In genomic region chr7:29319337-29320307, GRCm38 (mm10) we compare ENCODE assay signal across 8 mouse cellular contexts. TPM values are rescaled to one million over a fixed set of nuclear protein-coding genes. Genes with fewer than 3 reads are reported as not detected.
A peak's percentile ranks its signal among the peaks of the same experiment; 100 is the strongest.
DNase-seq lines count a peak whose midpoint lies in the region; ATAC-seq and TF ChIP-seq lines count a peak whose summit lies in the region.

No protein-coding gene starts in this region.

- DNase-seq in gastrocnemius, adult 2 months, result no peak
- DNase-seq in gastrocnemius, postnatal 36 days, result no peak
- DNase-seq in ES-CJ7 (ENCODE audit: low read depth, low spot score), result peak; percentile 91
- peak; percentile 53 for DNase-seq in forebrain, postnatal 0 days
- no peak for DNase-seq in layer of hippocampus, postnatal 25 days (ENCODE audit: extremely low spot score in 1 of 2, low spot score in 1 of 2)
- no peak for DNase-seq in cerebellum, postnatal 14 days
- no peak for DNase-seq in left cerebral cortex, postnatal 36 days (ENCODE audit: low spot score in 2 of 2)

- TF ChIP-seq CTCF in gastrocnemius, adult 2 months (IDR thresholded peaks at IDR 0.05), result peak; percentile 19; the same call in 1 of the 2 replicates
- TF ChIP-seq CTCF in forebrain, postnatal 0 days (IDR thresholded peaks at IDR 0.05; ENCODE audit: low read depth), result peak; percentile 56

- intact Hi-C loops in gastrocnemius, adult 2 months (cut with DNase I), result no loop called here
- intact Hi-C loops in gastrocnemius, postnatal 36 days (cut with DNase I), result loop anchor here (5.0 kb wide), 1 partner anchor 203 kb away; no protein-coding TSS in a partner anchor
- intact Hi-C loops in left cerebral cortex, postnatal 36 days (cut with DNase I), result loop anchor here (5.0 kb wide), 1 partner anchor 43 kb away; no protein-coding TSS in a partner anchor

- H3K4me2 ChIP-seq in forebrain, postnatal 0 days (ENCODE audit: low read depth), result peak overlapping the region; percentile 27

- peak overlapping the region; percentile 35; the same call in 1 of the 2 replicates for H3K27ac ChIP-seq in gastrocnemius, adult 2 months
- H3K27ac ChIP-seq in forebrain, postnatal 0 days (ENCODE audit: low read depth, low read length), result peak overlapping the region; percentile 95

- 13% methylated on average over 19 of the region's 19 CpGs for WGBS in forebrain, postnatal 0 days

- H3K27me3 ChIP-seq in forebrain, postnatal 0 days (ENCODE audit: insufficient read depth, low read length), result no peaks in the 10 kb centered on the region

- H3K36me3 ChIP-seq in forebrain, postnatal 0 days (ENCODE audit: insufficient read depth), result peaks cover 19% of the 10 kb centered on the region; the same call in 1 of the 2 replicates

- no peak overlapping the region for H3K4me3 ChIP-seq in gastrocnemius, adult 2 months
- no peak overlapping the region for H3K4me3 ChIP-seq in forebrain, postnatal 0 days (ENCODE audit: low read depth, low read length)

- ATAC-seq in forebrain, postnatal 0 days, result no peak
- peak; percentile 43 for ATAC-seq in megakaryocyte-erythroid progenitor cell, adult 5-6 weeks (replicated peaks; ENCODE audit: low FRiP score, low TSS enrichment, poor library complexity, severe bottlenecking)

- H3K9me3 ChIP-seq in forebrain, postnatal 0 days (ENCODE audit: low read length), result no peaks in the 10 kb centered on the region

- no peak overlapping the region for H3K9ac ChIP-seq in forebrain, postnatal 0 days

- peaks cover 56% of the 10 kb centered on the region for H3K4me1 ChIP-seq in forebrain, postnatal 0 days (ENCODE audit: insufficient read depth)

RNA-seq across cellular contexts. Expression of gene Dpf1, which starts 15.9 kb away (rescaled TPM):
- 1 to 10 TPM in 1 of 2 experiments, under 1 TPM in 1; 0.86 to 2.6 TPM for total RNA-seq in gastrocnemius, adult 2 months (2021)
- total RNA-seq in gastrocnemius, postnatal 36 days (2021), result 1 to 10 TPM; 1.9 to 2.3 TPM
- total RNA-seq in forebrain, postnatal 0 days (2014; rRNA removed), result 246 and 291 TPM in 2 replicates
- polyA plus RNA-seq in forebrain, postnatal 0 days (2015; fragmentation: Nextera tagmentation; extraction: Ambion mirVana), result 243 and 248 TPM in 2 replicates
- total RNA-seq in megakaryocyte-erythroid progenitor cell, adult 5-6 weeks (2014; fragmentation: Nextera tagmentation), result 2.5 and 2.9 TPM in 2 replicates
- total RNA-seq in megakaryocyte-erythroid progenitor cell, adult 5-6 weeks (2017), result 0.19 and 14.6 TPM in 2 replicates
- total RNA-seq in layer of hippocampus, postnatal 25 days (2021), result 100 to 1,000 TPM; 100 to 111 TPM
- total RNA-seq in left cerebral cortex, postnatal 36 days (2021), result 100 to 1,000 TPM in 1 of 2 experiments, 10 to 100 TPM in 1; 86.6 to 117 TPM

RNA-seq across cellular contexts. Expression of gene Ppp1r14a, which starts 30.5 kb away (rescaled TPM):
- total RNA-seq in gastrocnemius, adult 2 months (2021), result 1 to 10 TPM; 3.8 to 4.5 TPM
- total RNA-seq in gastrocnemius, postnatal 36 days (2021), result 1 to 10 TPM; 3.3 to 3.5 TPM
- total RNA-seq in forebrain, postnatal 0 days (2014; rRNA removed), result 1.5 and 2.0 TPM in 2 replicates
- polyA plus RNA-seq in forebrain, postnatal 0 days (2015; fragmentation: Nextera tagmentation; extraction: Ambion mirVana), result 2.3 and 2.8 TPM in 2 replicates
- not detected in 2 replicates for total RNA-seq in megakaryocyte-erythroid progenitor cell, adult 5-6 weeks (2014; fragmentation: Nextera tagmentation)
- not detected in 2 replicates for total RNA-seq in megakaryocyte-erythroid progenitor cell, adult 5-6 weeks (2017)
- 10 to 100 TPM; 28.5 to 30.7 TPM for total RNA-seq in layer of hippocampus, postnatal 25 days (2021)
- 10 to 100 TPM; 15.9 to 24.7 TPM for total RNA-seq in left cerebral cortex, postnatal 36 days (2021)

RNA-seq across cellular contexts. Expression of gene Spint2, which starts 37.9 kb away (rescaled TPM):
- 1 to 10 TPM; 4.7 to 6.0 TPM for total RNA-seq in gastrocnemius, adult 2 months (2021)
- total RNA-seq in gastrocnemius, postnatal 36 days (2021), result 1 to 10 TPM; 4.1 to 4.5 TPM
- total RNA-seq in forebrain, postnatal 0 days (2014; rRNA removed), result 32.3 and 36.7 TPM in 2 replicates
- 94.6 and 127 TPM in 2 replicates for polyA plus RNA-seq in forebrain, postnatal 0 days (2015; fragmentation: Nextera tagmentation; extraction: Ambion mirVana)
- 34.9 and 39.2 TPM in 2 replicates for total RNA-seq in megakaryocyte-erythroid progenitor cell, adult 5-6 weeks (2014; fragmentation: Nextera tagmentation)
- 28.1 and 35.4 TPM in 2 replicates for total RNA-seq in megakaryocyte-erythroid progenitor cell, adult 5-6 weeks (2017)
- total RNA-seq in layer of hippocampus, postnatal 25 days (2021), result 10 to 100 TPM; 17.6 to 19.2 TPM
- 10 to 100 TPM; 23.5 to 26.2 TPM for total RNA-seq in left cerebral cortex, postnatal 36 days (2021)

Comparison
In these comparisons a context has a peak if more than half of its experiments do, and no peak if none do; other contexts are left out.
1. DNase-seq: peak in ES-CJ7 (single experiment) and forebrain, postnatal 0 days (single experiment); none in gastrocnemius, adult 2 months (single experiment), gastrocnemius, postnatal 36 days (0 of 2), layer of hippocampus, postnatal 25 days (0 of 2), cerebellum, postnatal 14 days (0 of 2) and left cerebral cortex, postnatal 36 days (0 of 2).
2. RNA of gene Dpf1, which starts 15.9 kb away (total RNA-seq): 246 to 291 TPM in forebrain, postnatal 0 days, 86.6 to 117 TPM in left cerebral cortex, postnatal 36 days and 100 to 111 TPM in layer of hippocampus, postnatal 25 days; 0.19 to 14.6 TPM in megakaryocyte-erythroid progenitor cell, adult 5-6 weeks, 0.86 to 2.6 TPM in gastrocnemius, adult 2 months and 1.9 to 2.3 TPM in gastrocnemius, postnatal 36 days; every median in the first group is over 4 times any median in the second.